Mouse (Mus musculus) stomach, embryonic 15.5 days (tissue): ENCODE results near the gene Smarcd1. TPM values are rescaled to one million over a fixed set of nuclear protein-coding genes. Genes with fewer than 3 reads are reported as not detected.

ENCODE experiments used
- ATAC-seq: fragments of 200-750 bp; cut with Nextera tagmentation; 2 replicates; pipeline ENCODE4 v1.8.0; 2017; ENCODE audit warnings: low read depth, moderate number of reproducible peaks, moderate TSS enrichment; ENCODE audit not compliant: insufficient read depth, low FRiP score
- H3K27ac ChIP-seq: fragments of 300-500 bp; sonication (generic); 2 replicates; pipeline ENCODE4 v1.5.1; 2015; ENCODE audit warnings: mild to moderate bottlenecking, inconsistent platforms
- H3K27me3 ChIP-seq: fragments of 300-500 bp; sonication (generic); replicated peaks from 2 replicates; pipeline ENCODE4 v1.6.1; 2015; ENCODE audit warnings: inconsistent platforms
- H3K36me3 ChIP-seq: fragments of 300-500 bp; sonication (generic); 2 replicates; pipeline ENCODE4 v1.6.1; 2015; ENCODE audit warnings: inconsistent platforms
- H3K4me1 ChIP-seq: fragments of 300-500 bp; sonication (generic); 2 replicates; pipeline ENCODE4 v1.6.1; 2015; ENCODE audit warnings: inconsistent platforms
- H3K4me2 ChIP-seq: fragments of 300-500 bp; sonication (generic); 2 replicates; pipeline ENCODE4 v1.6.1; 2015; ENCODE audit warnings: mild to moderate bottlenecking, inconsistent platforms
- H3K4me3 ChIP-seq: fragments of 300-500 bp; sonication (generic); replicated peaks from 2 replicates; pipeline ENCODE4 v1.5.1; 2015; ENCODE audit warnings: inconsistent platforms
- H3K9ac ChIP-seq: fragments of 300-500 bp; sonication (generic); 2 replicates; pipeline ENCODE4 v1.6.1; 2015; ENCODE audit warnings: inconsistent platforms
- H3K9me3 ChIP-seq: fragments of 300-500 bp; sonication (generic); 2 replicates; pipeline ENCODE4 v1.6.1; 2016; ENCODE audit warnings: inconsistent platforms
- WGBS: fragments of 180-500 bp; shearing (Covaris S2); methylation state at CpG from one replicate; pipeline ENCODE4 v1.1.7; 2015; 5-methylcytosine and 5-hydroxymethylcytosine counted together
- polyA plus RNA-seq: library from polyadenylated mRNA; unstranded; fragments of >200 nt; fragmentation: Nextera tagmentation; extraction: Ambion mirVana; gene quantifications from 2 replicates; pipeline ENCODE4 v1.2.1, GENCODE M21; 2015

The Smarcd1 gene
- polyA plus RNA-seq = 24.1 and 27.0 TPM in 2 replicates

DNA sequence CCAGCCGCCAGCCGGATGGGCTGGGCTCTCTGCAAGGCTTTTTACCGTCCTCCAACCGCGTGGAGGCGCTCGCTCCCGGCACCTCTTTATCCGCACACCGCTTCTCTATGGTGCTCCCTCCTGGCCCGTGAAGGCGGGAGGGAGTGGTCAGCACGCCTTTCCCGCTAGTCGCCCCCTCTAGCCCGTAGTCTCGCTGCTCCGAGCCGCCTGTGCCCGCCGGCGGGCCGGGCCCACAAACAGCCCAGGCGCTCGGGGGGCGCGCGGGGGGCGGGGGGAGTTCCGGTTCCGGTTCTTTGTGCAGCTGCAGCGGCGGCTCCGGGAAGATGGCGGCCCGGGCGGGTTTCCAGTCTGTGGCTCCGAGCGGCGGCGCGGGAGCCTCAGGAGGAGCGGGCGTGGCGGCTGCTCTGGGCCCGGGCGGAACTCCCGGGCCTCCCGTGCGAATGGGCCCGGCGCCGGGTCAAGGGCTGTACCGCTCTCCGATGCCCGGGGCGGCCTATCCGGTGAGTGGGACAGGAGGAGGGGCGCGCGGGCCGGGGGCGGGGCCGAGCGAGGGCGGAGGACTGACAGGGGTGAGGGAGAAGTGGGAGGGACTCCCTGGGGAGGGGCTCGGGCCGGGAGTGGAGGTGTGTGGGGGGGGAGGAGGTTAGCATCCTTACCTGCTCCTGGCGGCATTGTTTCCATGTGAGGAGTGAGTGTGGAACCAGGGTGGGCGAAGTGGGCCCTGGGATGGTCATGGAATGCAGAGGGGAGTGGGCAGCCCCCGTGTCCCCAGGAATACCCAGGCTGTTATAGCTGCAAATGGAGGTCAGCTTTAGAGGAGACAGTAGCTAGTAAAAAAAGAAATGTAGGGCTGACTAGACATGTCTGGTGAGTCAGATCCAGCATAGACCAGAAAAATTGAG is at the start of gene Smarcd1:
Gene Smarcd1 (plus strand): TSS at position 131 of the 902 bp plus-strand sequence.
- H3K4me2 ChIP-seq = peak within 1 kb of the TSS; percentile 78
- 1% methylated on average over 66 of the region's 71 CpGs for WGBS
- peak within 1 kb of the TSS; percentile 87 for H3K4me3 ChIP-seq
- peak within 1 kb of the TSS; percentile 99 for H3K9ac ChIP-seq
- H3K27ac ChIP-seq = peak within 1 kb of the TSS; percentile 95
- H3K9me3 ChIP-seq = no peaks in the 10 kb centered on the region
- peaks cover 17% of the 10 kb centered on the region for H3K4me1 ChIP-seq
- H3K27me3 ChIP-seq = peaks cover 7% of the 10 kb centered on the region; the same call in 1 of the 2 replicates
- H3K36me3 ChIP-seq = peaks cover 14% of the 10 kb centered on the region
- ATAC-seq = peak; percentile 88

DNA sequence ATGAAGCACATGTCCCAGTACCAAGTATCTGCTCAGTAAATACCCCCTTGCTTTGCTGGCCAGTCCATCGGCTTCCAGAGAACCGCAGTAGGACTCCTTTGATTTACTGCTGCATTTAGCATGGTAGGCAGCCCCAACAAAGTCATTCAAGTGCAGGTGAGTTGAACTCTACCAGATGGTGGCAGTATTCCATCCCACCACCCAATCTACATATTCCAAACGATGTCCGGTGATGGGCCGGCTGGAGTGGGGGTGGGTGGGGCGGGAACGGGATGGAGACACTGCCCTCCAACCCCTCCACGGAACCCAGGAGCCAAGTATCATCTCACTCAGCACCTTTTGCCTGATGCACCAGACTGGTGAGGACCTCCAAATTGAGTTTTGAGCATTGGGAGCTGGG is 48.6 kb upstream of the Smarcd1 start:
- 9% methylated on average over 8 of the region's 8 CpGs for WGBS
- ATAC-seq = no peak
- Histone ChIP-seq H3K27me3 (peaks cover 22% of the 10 kb centered on the region), H3K4me2 (peak overlapping the region; percentile 46), H3K9ac (no peak overlapping the region), H3K9me3 (no peaks in the 10 kb centered on the region), H3K27ac (0 out of 2 replicates have a peak overlapping the region, but pooled peaks have one; percentile 24), H3K4me1 (peaks cover 29% of the 10 kb centered on the region), H3K4me3 (no peak overlapping the region), H3K36me3 (no peaks in the 10 kb centered on the region)

DNA sequence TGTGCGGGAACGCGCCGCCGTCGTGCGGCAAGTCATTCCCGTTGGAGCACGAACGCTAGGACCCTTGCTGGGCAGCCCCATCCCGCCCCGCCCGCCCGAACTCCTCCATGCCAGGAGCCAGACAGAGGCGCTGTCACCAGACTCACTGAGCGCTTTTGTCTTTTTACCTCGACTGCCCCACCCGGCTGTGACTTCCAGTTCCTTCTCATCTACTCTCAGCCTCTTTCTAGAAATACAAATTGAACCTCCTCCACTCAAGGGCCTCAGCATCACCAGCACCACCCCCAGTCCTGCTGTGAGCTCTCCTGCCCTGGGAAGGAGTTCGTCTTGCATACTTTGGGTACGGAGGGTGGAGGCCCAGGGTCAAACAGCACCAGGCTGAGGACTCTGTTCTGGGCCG is 48.1 kb upstream of the Smarcd1 start:
- Histone ChIP-seq H3K9me3 (no peaks in the 10 kb centered on the region), H3K9ac (no peak overlapping the region), H3K36me3 (no peaks in the 10 kb centered on the region), H3K27ac (no peak overlapping the region), H3K4me1 (peaks cover 26% of the 10 kb centered on the region), H3K27me3 (peaks cover 22% of the 10 kb centered on the region), H3K4me3 (no peak overlapping the region), H3K4me2 (peak overlapping the region; percentile 46)
- WGBS = 12% methylated on average over 21 of the region's 21 CpGs
- ATAC-seq = no peak

DNA sequence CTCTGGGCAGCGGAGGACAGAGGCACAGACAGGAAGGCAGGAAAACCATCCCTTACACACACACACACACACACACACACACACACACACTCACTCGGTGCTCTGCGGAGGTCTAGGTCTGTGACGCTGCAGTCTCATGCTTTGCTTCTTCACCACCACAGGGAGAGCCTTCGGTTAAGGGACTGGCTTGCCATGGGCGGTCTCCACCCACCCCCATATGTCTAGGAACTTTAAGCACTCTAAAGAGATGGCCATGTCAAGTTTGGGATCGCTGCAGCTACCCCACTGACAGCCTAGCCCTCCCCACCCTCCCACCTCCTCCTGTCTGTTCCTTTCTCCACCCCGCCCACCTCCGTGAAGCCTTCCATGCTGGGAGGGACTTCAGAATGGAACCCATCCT is 46.0 kb upstream of the Smarcd1 start:
- Histone ChIP-seq H3K9me3 (no peaks in the 10 kb centered on the region), H3K4me3 (no peak overlapping the region), H3K36me3 (no peaks in the 10 kb centered on the region), H3K4me1 (peaks cover 8% of the 10 kb centered on the region; the same call in 1 of the 2 replicates), H3K27me3 (peaks cover 22% of the 10 kb centered on the region), H3K9ac (no peak overlapping the region), H3K4me2 (no peak overlapping the region), H3K27ac (no peak overlapping the region)
- no peak for ATAC-seq
- 48% methylated on average over 9 of the region's 9 CpGs for WGBS

DNA sequence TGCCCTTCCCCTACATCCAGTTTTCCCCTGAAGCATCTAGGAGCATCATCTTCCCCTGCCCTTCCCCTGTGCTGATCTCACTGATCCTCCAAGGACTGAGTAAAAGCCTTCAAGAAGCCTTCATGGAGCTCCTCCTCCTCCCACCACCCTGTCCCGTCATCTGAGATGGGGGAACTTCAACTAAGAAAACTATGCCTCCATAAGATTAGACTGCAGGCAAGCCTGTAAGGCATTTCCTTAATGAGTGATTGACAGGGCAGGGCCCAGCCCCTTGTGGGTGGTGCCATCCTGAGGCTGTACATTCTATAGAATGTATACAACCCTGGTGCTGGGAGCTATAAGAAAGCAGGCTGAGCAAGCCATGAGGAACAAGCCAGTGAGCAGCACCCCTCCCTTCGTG is 43.5 kb upstream of the Smarcd1 start:
- no peak for ATAC-seq
- Histone ChIP-seq H3K4me2 (no peak overlapping the region), H3K9me3 (no peaks in the 10 kb centered on the region), H3K27me3 (peaks cover 22% of the 10 kb centered on the region), H3K36me3 (no peaks in the 10 kb centered on the region), H3K4me3 (no peak overlapping the region), H3K9ac (no peak overlapping the region), H3K27ac (no peak overlapping the region), H3K4me1 (peaks cover 3% of the 10 kb centered on the region; the same call in 1 of the 2 replicates)
- WGBS = 47% methylated on average over 2 of the region's 2 CpGs

DNA sequence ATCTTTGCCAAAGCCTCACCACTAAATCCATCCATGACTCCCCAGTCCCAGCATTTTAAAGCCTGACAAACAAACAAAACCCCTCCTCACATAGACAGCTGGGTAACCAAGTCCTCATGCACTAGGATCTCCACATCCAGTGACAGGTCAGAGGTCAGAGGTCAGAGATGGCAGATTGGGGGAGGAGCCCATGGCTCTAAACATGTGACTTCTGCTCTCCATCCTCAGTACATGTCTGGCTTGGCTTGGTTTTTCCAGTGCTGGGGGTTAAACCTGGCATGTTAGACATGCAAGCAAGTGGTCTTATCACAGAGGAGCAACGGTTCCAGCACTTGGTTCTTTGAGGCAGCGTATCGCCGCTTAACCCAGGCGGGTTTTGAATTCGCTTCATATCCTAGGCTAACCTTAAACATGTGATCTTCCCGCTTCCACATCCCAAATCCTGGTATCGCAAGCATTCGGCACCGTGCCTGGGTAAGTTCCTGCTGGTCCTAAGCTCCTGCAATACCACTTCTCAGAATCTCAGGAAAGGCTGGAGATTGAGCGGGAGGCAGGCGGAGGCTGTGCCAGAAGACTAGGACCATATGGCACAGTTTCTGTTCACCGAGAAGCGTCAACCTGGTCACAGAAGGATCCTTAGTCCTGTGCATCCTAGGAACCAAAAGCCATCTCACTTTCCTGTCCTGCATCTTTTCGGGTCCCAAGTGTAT is 40.7 kb upstream of the Smarcd1 start:
- Histone ChIP-seq H3K36me3 (no peaks in the 10 kb centered on the region), H3K4me2 (no peak overlapping the region), H3K27ac (no peak overlapping the region), H3K4me3 (no peak overlapping the region), H3K27me3 (peaks cover 17% of the 10 kb centered on the region), H3K4me1 (peaks cover 16% of the 10 kb centered on the region), H3K9me3 (no peaks in the 10 kb centered on the region), H3K9ac (no peak overlapping the region)
- WGBS = 93% methylated on average over 15 of the region's 15 CpGs
- no peak for ATAC-seq

DNA sequence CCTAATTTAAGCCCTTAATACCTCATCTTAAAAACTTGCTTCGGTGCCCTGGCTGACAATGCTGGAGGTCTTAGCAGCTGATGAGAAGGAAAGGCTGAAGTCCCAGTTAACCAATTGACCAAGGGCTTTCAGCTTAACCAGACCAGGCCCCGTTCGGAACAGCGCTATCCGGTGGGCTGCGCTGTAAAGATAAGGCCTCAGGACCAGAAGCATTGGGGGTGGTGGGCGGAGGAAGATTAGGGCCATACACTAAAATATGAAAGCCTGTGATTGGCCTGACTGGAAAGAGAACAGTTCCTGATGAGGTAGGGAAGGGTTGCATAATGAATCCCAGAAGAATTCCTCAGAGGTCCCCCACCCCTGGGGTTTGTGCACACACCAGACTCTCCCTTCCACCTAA is 39.6 kb upstream of the Smarcd1 start:
- H3K27me3 ChIP-seq = peaks cover 18% of the 10 kb centered on the region
- H3K36me3 ChIP-seq = no peaks in the 10 kb centered on the region
- WGBS = 48% methylated on average over 7 of the region's 7 CpGs
- no peaks in the 10 kb centered on the region for H3K9me3 ChIP-seq
- no peak for ATAC-seq
- no peak overlapping the region for H3K27ac ChIP-seq
- H3K4me1 ChIP-seq = peaks cover 16% of the 10 kb centered on the region
- no peak overlapping the region for H3K4me3 ChIP-seq
- H3K4me2 ChIP-seq = no peak overlapping the region
- no peak overlapping the region for H3K9ac ChIP-seq

DNA sequence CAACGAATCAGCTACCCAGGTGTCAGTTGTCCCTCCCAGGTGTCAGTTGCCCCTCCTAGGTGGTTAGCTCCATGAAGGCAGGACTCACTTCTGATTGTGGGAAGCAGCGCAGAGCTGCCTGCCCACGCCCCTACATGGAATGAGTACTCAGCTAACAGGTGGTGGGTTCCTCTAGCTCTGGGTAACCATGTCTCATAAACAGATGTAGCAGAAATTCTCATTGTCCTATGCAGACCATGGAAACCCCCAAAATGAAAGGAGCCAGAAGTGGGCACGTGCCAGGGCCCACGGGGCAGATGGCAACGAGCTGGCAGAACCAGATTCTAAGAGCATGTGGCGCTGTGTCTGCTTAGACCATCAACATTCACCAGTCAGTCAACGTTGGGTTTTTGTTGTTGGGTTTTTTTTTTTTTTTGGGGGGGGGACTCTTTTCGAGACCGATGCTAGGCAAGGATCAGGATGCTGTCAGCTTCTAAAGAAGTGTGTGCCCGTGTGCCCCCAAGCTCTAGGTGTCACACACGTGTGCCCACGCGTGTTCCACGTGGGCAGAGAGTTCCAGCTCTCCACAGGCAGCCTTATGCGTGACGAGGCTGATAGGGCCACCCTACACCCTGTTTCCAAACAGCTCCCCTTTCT is 37.8 kb upstream of the Smarcd1 start:
- peak overlapping the region; percentile 87 for H3K4me2 ChIP-seq
- peaks cover 25% of the 10 kb centered on the region for H3K27me3 ChIP-seq
- no peaks in the 10 kb centered on the region for H3K36me3 ChIP-seq
- peak overlapping the region; percentile 62 for H3K27ac ChIP-seq
- 3% methylated on average over 17 of the region's 17 CpGs for WGBS
- ATAC-seq = no peak; the same call in 1 of the 2 replicates
- H3K9me3 ChIP-seq = no peaks in the 10 kb centered on the region
- H3K9ac ChIP-seq = no peak overlapping the region
- H3K4me1 ChIP-seq = peaks cover 16% of the 10 kb centered on the region
- peak overlapping the region; percentile 45 for H3K4me3 ChIP-seq

DNA sequence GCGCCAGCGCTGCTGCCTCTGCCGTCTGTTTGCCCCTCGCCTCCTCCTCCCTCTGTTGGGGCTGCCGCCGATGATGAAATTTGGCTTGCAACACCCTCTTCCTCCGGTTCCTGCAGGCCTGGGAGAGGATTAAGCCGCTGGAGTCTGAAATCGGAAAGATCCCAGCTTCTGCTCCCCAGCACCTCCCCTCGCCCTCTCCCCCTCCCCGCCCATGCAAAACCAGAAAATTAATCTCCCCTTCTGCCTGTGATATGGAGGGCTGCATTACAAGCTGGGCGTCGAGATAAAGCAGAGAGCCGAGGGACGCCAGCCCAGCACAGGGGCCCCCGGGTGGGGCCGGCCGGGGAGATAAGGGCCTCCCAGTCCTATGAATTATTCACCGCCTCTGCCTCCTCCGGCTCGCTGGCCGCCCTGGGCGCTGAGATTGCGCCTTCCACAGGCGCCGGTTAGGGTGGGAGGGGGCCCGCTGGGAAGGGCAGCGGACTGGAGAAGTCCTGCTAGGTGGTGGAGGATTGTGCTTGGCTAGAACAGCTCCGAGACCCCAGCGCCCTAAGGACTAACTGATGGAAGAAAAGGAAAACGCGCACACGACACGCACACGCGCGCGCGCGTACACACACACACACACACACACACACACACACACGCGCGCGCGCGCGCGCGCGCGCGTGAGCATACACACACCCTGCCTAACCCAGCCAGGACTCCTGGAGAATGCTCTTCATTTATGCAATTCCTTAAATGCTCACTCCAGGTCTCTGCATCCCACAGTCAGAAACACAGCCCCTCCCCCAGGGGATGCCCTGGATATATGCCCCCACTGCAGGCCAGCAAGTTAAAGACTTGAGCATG is 37.1 kb upstream of the Smarcd1 start:
- under 1% methylated on average over 46 of the region's 52 CpGs for WGBS
- peak overlapping the region; percentile 45 for H3K4me3 ChIP-seq
- ATAC-seq = peak; percentile 93
- H3K4me2 ChIP-seq = peak overlapping the region; percentile 87
- H3K36me3 ChIP-seq = no peaks in the 10 kb centered on the region
- peak overlapping the region; percentile 62 for H3K27ac ChIP-seq
- H3K4me1 ChIP-seq = peaks cover 16% of the 10 kb centered on the region
- no peaks in the 10 kb centered on the region for H3K9me3 ChIP-seq
- H3K27me3 ChIP-seq = peaks cover 33% of the 10 kb centered on the region
- H3K9ac ChIP-seq = no peak overlapping the region

DNA sequence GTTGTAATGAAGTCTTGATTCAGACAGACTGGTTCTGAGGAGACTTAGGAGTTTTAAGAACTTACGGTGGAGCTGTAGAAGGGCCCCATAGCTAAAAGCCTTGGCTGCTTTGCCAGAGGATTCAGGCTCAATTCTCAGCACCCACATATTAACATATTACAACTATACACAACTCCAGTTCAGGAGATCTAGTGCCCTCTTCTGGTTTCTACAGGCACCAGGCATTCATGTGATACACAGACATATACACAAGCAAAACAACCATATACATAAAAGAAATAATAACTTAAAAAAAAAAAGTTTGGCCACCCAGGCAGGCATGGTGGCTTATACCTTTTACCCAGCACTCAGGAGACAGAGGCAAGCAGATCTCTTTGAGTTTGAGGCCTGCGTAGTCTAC is 34.4 kb upstream of the Smarcd1 start:
- no peak overlapping the region for H3K27ac ChIP-seq
- H3K4me1 ChIP-seq = peaks cover 21% of the 10 kb centered on the region
- WGBS = 95% methylated on average over 2 of the region's 2 CpGs
- peaks cover 46% of the 10 kb centered on the region for H3K27me3 ChIP-seq
- ATAC-seq = no peak
- no peaks in the 10 kb centered on the region for H3K36me3 ChIP-seq
- H3K9ac ChIP-seq = no peak overlapping the region
- H3K4me3 ChIP-seq = no peak overlapping the region
- H3K9me3 ChIP-seq = no peaks in the 10 kb centered on the region
- H3K4me2 ChIP-seq = no peak overlapping the region

DNA sequence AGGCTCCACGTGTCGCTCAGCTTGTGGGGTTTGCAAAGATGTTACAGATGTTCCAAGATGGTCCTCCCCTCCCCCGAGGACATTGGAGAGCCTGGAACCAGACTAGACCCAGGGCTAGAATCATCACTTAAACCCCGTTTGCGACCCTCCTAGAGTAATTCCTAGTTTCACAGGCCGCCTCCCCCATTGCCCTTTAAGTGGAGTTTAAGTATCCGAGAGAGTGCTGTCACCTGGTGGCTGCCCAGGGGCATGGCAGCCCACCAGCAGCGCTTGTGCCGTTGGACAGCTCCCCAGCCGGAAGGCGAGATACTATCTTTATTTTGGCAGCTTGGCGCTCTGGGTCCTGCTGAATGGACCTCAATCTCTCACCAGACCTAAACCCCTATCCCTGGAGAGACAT is 33.0 kb upstream of the Smarcd1 start:
- peaks cover 19% of the 10 kb centered on the region for H3K4me1 ChIP-seq
- ATAC-seq = no peak
- H3K9ac ChIP-seq = no peak overlapping the region
- H3K9me3 ChIP-seq = no peaks in the 10 kb centered on the region
- no peak overlapping the region for H3K4me3 ChIP-seq
- H3K36me3 ChIP-seq = no peaks in the 10 kb centered on the region
- H3K27me3 ChIP-seq = peaks cover 58% of the 10 kb centered on the region
- H3K27ac ChIP-seq = no peak overlapping the region
- WGBS = 5% methylated on average over 12 of the region's 12 CpGs
- no peak overlapping the region for H3K4me2 ChIP-seq
